Mouse (Mus musculus) kidney, embryonic 16.5 days (tissue): Measurements from ENCODE around the gene Mob3c. TPM values are rescaled to one million over a fixed set of nuclear protein-coding genes. Genes with fewer than 3 reads are reported as not detected.

Experiments
- ATAC-seq: fragments of 200-750 bp; cut with Nextera tagmentation; 2 replicates; pipeline ENCODE4 v1.8.0; 2017; ENCODE audit warnings: moderate TSS enrichment; ENCODE audit not compliant: low FRiP score, low TSS enrichment
- H3K27ac ChIP-seq: fragments of 300-500 bp; sonication (generic); 2 replicates; pipeline ENCODE4 v1.5.1; 2014; ENCODE audit warnings: low read length
- H3K27me3 ChIP-seq: fragments of 300-500 bp; sonication (generic); 2 replicates; pipeline ENCODE4 v1.6.1; 2014; ENCODE audit warnings: low read length, control low read depth, mixed read lengths; ENCODE audit not compliant: insufficient read depth
- H3K36me3 ChIP-seq: fragments of 300-500 bp; sonication (generic); 2 replicates; pipeline ENCODE4 v1.6.1; 2014; ENCODE audit warnings: low read length, control low read depth, mixed read lengths; ENCODE audit not compliant: insufficient read depth
- H3K4me1 ChIP-seq: fragments of 300-500 bp; sonication (generic); 2 replicates; pipeline ENCODE4 v1.6.1; 2014; ENCODE audit warnings: low read length, control low read depth, mixed read lengths; ENCODE audit not compliant: insufficient read depth
- H3K4me2 ChIP-seq: fragments of 300-500 bp; sonication (generic); replicated peaks from 2 replicates; pipeline ENCODE4 v1.6.1; 2014; ENCODE audit warnings: low read depth, low read length
- H3K4me3 ChIP-seq: fragments of 300-500 bp; sonication (generic); 2 replicates; pipeline ENCODE4 v1.5.1; 2014; ENCODE audit warnings: mild to moderate bottlenecking, low read length
- H3K9ac ChIP-seq: fragments of 300-500 bp; sonication (generic); replicated peaks from 2 replicates; pipeline ENCODE4 v1.6.1; 2014; ENCODE audit warnings: low read length
- H3K9me3 ChIP-seq: fragments of 300-500 bp; sonication (generic); 2 replicates; pipeline ENCODE4 v1.6.1; 2016; ENCODE audit warnings: low read length, control low read depth
- WGBS: fragments of 180-500 bp; shearing (Covaris S2); extraction: QIAGEN DNeasy Blood & Tissue Kit; methylation state at CpG from one replicate; pipeline ENCODE4 v1.1.7; 2014; 5-methylcytosine and 5-hydroxymethylcytosine counted together
- polyA plus RNA-seq: library from polyadenylated mRNA; unstranded; fragments of >200 nt; fragmentation: Nextera tagmentation; extraction: Ambion mirVana; gene quantifications from 2 replicates; pipeline ENCODE4 v1.2.1, GENCODE M21; 2015

The Mob3c gene
- polyA plus RNA-seq, 1 experiment from 2014 or later: 15.2 TPM

GRCm38 (mm10) chr4:115830491-115830890 is 2.6 kb downstream of the Mob3c start:
- no peak overlapping the region for H3K4me3 ChIP-seq
- no peak overlapping the region for H3K27ac ChIP-seq
- H3K4me2 ChIP-seq: no peak overlapping the region
- WGBS: 76% methylated on average over 5 of the region's 5 CpGs
- no peaks in the 10 kb centered on the region for H3K9me3 ChIP-seq
- H3K9ac ChIP-seq: 0 out of 2 replicates have a peak overlapping the region, but pooled peaks have one; percentile 1
- peaks cover 13% of the 10 kb centered on the region for H3K4me1 ChIP-seq
- H3K27me3 ChIP-seq: no peaks in the 10 kb centered on the region
- ATAC-seq: no peak
- H3K36me3 ChIP-seq: peaks cover 16% of the 10 kb centered on the region

GRCm38 (mm10) chr4:115831221-115831620 is 3.3 kb downstream of the Mob3c start:
- H3K9me3 ChIP-seq: no peaks in the 10 kb centered on the region
- H3K27me3 ChIP-seq: no peaks in the 10 kb centered on the region
- peaks cover 16% of the 10 kb centered on the region for H3K36me3 ChIP-seq
- 94% methylated on average over 22 of the region's 22 CpGs for WGBS
- no peak overlapping the region for H3K27ac ChIP-seq
- no peak for ATAC-seq
- H3K4me3 ChIP-seq: no peak overlapping the region
- no peak overlapping the region for H3K4me2 ChIP-seq
- H3K4me1 ChIP-seq: peaks cover 13% of the 10 kb centered on the region
- H3K9ac ChIP-seq: no peak overlapping the region

- Histone ChIP-seq H3K4me1 (peaks cover 11% of the 10 kb centered on the region), H3K9me3 (no peaks in the 10 kb centered on the region), H3K9ac (no peak overlapping the region), H3K4me2 (no peak overlapping the region), H3K27ac (no peak overlapping the region), H3K36me3 (peaks cover 16% of the 10 kb centered on the region), H3K27me3 (no peaks in the 10 kb centered on the region), H3K4me3 (no peak overlapping the region)
- WGBS: 60% methylated on average over 2 of the region's 2 CpGs
- ATAC-seq: no peak
Observed at GRCm38 (mm10) chr4:115832040-115832439, 4.1 kb downstream of the Mob3c start.

GRCm38 (mm10) chr4:115835576-115835975 is 7.7 kb downstream of the Mob3c start:
- H3K27ac ChIP-seq: no peak overlapping the region
- no peak overlapping the region for H3K4me3 ChIP-seq
- H3K9ac ChIP-seq: no peak overlapping the region
- peaks cover 16% of the 10 kb centered on the region for H3K36me3 ChIP-seq
- no peak for ATAC-seq
- H3K4me2 ChIP-seq: no peak overlapping the region
- no peaks in the 10 kb centered on the region for H3K9me3 ChIP-seq
- no peaks in the 10 kb centered on the region for H3K27me3 ChIP-seq
- 78% methylated on average over 2 of the region's 2 CpGs for WGBS
- H3K4me1 ChIP-seq: peaks cover 7% of the 10 kb centered on the region

- H3K4me3 ChIP-seq: no peak overlapping the region
- peak overlapping the region; percentile 63 for H3K4me2 ChIP-seq
- 71% methylated on average over 4 of the region's 4 CpGs for WGBS
Observed at GRCm38 (mm10) chr4:115838196-115838595, 10.3 kb downstream of the Mob3c start.

GRCm38 (mm10) chr4:115838696-115839641 is 11.1 kb downstream of the Mob3c start, which contains the start of gene Mknk1:
TSS of gene Mknk1 (plus strand) at chr4:115839198.
- Histone ChIP-seq H3K4me3 (peak within 1 kb of the TSS; percentile 81), H3K4me1 (peaks cover 7% of the 10 kb centered on the region), H3K9ac (peak within 1 kb of the TSS; percentile 78), H3K4me2 (peak within 1 kb of the TSS; percentile 63), H3K27me3 (no peaks in the 10 kb centered on the region), H3K27ac (peak within 1 kb of the TSS; percentile 35; the same call in 1 of the 2 replicates), H3K9me3 (no peaks in the 10 kb centered on the region), H3K36me3 (no peaks in the 10 kb centered on the region)
- peak; percentile 94 for ATAC-seq
- 1% methylated on average over 51 of the region's 51 CpGs for WGBS

More at GRCm38 (mm10) chr4:115838196-115838595, 10.3 kb downstream of the Mob3c start:
- Histone ChIP-seq H3K4me1 (peaks cover 7% of the 10 kb centered on the region), H3K9ac (no peak overlapping the region), H3K27ac (no peak overlapping the region), H3K27me3 (no peaks in the 10 kb centered on the region), H3K36me3 (peaks cover 3% of the 10 kb centered on the region), H3K9me3 (no peaks in the 10 kb centered on the region)
- ATAC-seq: no peak

GRCm38 (mm10) chr4:115839956-115840355 is 12.1 kb downstream of the Mob3c start:
- Histone ChIP-seq H3K4me1 (peaks cover 7% of the 10 kb centered on the region), H3K27me3 (no peaks in the 10 kb centered on the region), H3K27ac (no peak overlapping the region), H3K4me3 (peak overlapping the region; percentile 81), H3K36me3 (no peaks in the 10 kb centered on the region), H3K9ac (peak overlapping the region; percentile 78), H3K9me3 (no peaks in the 10 kb centered on the region), H3K4me2 (peak overlapping the region; percentile 63)
- WGBS: 45% methylated on average over 4 of the region's 4 CpGs
- ATAC-seq: no peak

GRCm38 (mm10) chr4:115840842-115841241 is 12.9 kb downstream of the Mob3c start:
- peaks cover 7% of the 10 kb centered on the region for H3K4me1 ChIP-seq
- 91% methylated on average over 4 of the region's 4 CpGs for WGBS
- H3K9me3 ChIP-seq: no peaks in the 10 kb centered on the region
- H3K4me3 ChIP-seq: no peak overlapping the region
- H3K27ac ChIP-seq: no peak overlapping the region
- no peak overlapping the region for H3K4me2 ChIP-seq
- H3K36me3 ChIP-seq: no peaks in the 10 kb centered on the region
- H3K27me3 ChIP-seq: no peaks in the 10 kb centered on the region
- no peak overlapping the region for H3K9ac ChIP-seq
- ATAC-seq: no peak

GRCm38 (mm10) chr4:115846656-115847055 is 18.8 kb downstream of the Mob3c start:
- no peak for ATAC-seq
- Histone ChIP-seq H3K4me3 (no peak overlapping the region), H3K9ac (no peak overlapping the region), H3K27me3 (no peaks in the 10 kb centered on the region), H3K4me1 (no peaks in the 10 kb centered on the region), H3K9me3 (no peaks in the 10 kb centered on the region), H3K4me2 (no peak overlapping the region), H3K27ac (no peak overlapping the region), H3K36me3 (peaks cover 16% of the 10 kb centered on the region)
- whole genome bisulfite sequencing: 49% methylated on average over 2 of the region's 2 CpGs

- Histone ChIP-seq H3K36me3 (peaks cover 16% of the 10 kb centered on the region), H3K27me3 (no peaks in the 10 kb centered on the region), H3K27ac (no peak overlapping the region), H3K4me1 (no peaks in the 10 kb centered on the region), H3K4me3 (no peak overlapping the region), H3K9ac (no peak overlapping the region), H3K4me2 (no peak overlapping the region), H3K9me3 (no peaks in the 10 kb centered on the region)
- WGBS: 60% methylated on average over 5 of the region's 5 CpGs
- no peak for ATAC-seq
Observed at GRCm38 (mm10) chr4:115847377-115847776, 19.5 kb downstream of the Mob3c start.
